Mouse (Mus musculus) thymus, adult 2 months (tissue): Measurements from ENCODE around the gene Fam43b. TPM values are rescaled to one million over a fixed set of nuclear protein-coding genes. Genes with fewer than 3 reads are reported as not detected.

ENCODE experiments used
- DNase-seq: peaks from one replicate; pipeline ENCODE4 v3.0.0; 2021
- H3K27ac ChIP-seq: fragments of 200-500 bp; 2 replicates; pipeline ENCODE4 v1.5.1; 2012; ENCODE audit warnings: low read length, control low read depth; ENCODE audit not compliant: control insufficient read depth, insufficient read depth
- H3K27me3 ChIP-seq: fragments of 200-500 bp; 2 replicates; pipeline ENCODE4 v1.6.1; 2012; ENCODE audit warnings: mild to moderate bottlenecking, low read length, moderate library complexity, mixed read lengths; ENCODE audit not compliant: control insufficient read depth, insufficient read depth
- H3K36me3 ChIP-seq: fragments of 200-500 bp; 2 replicates; pipeline ENCODE4 v1.6.1; 2012; ENCODE audit warnings: mild to moderate bottlenecking, low read length, moderate library complexity; ENCODE audit not compliant: control insufficient read depth, insufficient read depth
- H3K4me1 ChIP-seq: fragments of 200-500 bp; replicated peaks from 2 replicates; pipeline ENCODE4 v1.6.1; 2012; ENCODE audit warnings: low read length; ENCODE audit not compliant: control insufficient read depth, insufficient read depth
- H3K4me3 ChIP-seq: fragments of 200-500 bp; 2 replicates; pipeline ENCODE4 v1.5.1; 2012; ENCODE audit warnings: mild to moderate bottlenecking, low read length, control low read depth, moderate library complexity; ENCODE audit not compliant: control insufficient read depth, insufficient read depth
- CTCF ChIP-seq: fragments of 200-500 bp; IDR thresholded peaks from 2 replicates; pipeline ENCODE4 v1.5.1; 2012; ENCODE audit warnings: mild to moderate bottlenecking, control low read depth, low read length, moderate library complexity, borderline replicate concordance; ENCODE audit not compliant: control insufficient read depth, poor library complexity, insufficient read depth; ENCODE audit errors: extremely low read depth
- POLR2A ChIP-seq: fragments of 200-500 bp; IDR thresholded peaks from 2 replicates; pipeline ENCODE4 v1.6.1; 2012; ENCODE audit warnings: mild to moderate bottlenecking, low read length, control low read depth, moderate library complexity; ENCODE audit not compliant: control insufficient read depth, poor library complexity, insufficient read depth; ENCODE audit errors: extremely low read depth
- WGBS: fragments of 180-500 bp; shearing (Covaris S2); methylation state at CpG from one replicate; pipeline ENCODE4 v1.1.7; 2018; 5-methylcytosine and 5-hydroxymethylcytosine counted together
- polyA plus RNA-seq: library from polyadenylated mRNA; depleted of rRNA; stranded (reverse); fragments of >200 nt; gene quantifications from 2 replicates; pipeline ENCODE4 v1.2.3, GENCODE M21; 2012

Fam43b gene
- polyA plus RNA-seq, 1 experiment: not detected

DNA sequence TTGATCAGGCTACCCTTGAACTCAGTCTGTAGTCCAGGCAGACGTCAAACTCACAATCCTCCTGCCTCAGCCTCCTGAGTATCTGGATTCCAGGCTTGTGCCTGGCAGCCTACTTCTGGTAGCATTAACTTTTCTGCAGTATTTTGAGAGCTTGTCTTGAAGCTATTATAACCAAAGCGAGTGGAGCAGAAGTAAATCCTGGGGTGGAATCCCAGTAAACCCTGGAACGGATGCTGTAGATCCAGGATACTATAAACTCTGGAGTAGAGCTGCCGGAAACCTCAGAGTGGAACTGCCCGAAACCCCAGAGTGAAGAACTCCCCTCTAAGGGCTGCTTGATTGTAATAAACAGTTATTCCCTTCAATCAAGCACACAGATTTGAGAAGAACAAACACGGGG lies 18.8 kb downstream of the Fam43b start:
- TF ChIP-seq POLR2A (no peak), CTCF (no peak)
- 77% methylated on average over 6 of the region's 6 CpGs for WGBS
- no peak for DNase-seq

DNA sequence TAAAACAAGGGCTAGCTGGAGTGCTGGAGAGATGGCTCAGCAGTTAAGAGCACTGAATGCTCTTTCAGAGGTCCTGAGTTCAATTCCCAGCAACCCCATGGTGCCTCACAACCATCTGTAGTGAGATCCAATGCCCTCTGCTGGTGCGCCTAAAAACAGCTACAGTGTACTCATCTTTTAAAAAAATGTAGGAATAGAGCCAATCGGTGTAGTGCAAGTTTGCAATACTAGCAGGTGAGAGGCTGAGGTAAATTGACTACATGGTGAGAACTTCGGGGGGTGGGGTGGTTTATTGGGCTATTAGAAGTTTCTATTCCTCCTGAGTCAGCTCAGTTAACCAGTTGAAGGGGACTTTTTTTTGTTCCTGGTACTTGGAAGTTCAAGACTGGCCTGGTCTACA lies 21.2 kb downstream of the Fam43b start:
- 92% methylated on average over 3 of the region's 3 CpGs for WGBS

More for the DNA sequence above, 18.8 kb downstream of the Fam43b start:
- Histone ChIP-seq H3K4me1 (no peaks in the 10 kb centered on the region), H3K4me3 (no peak overlapping the region), H3K36me3 (no peaks in the 10 kb centered on the region), H3K27ac (no peak overlapping the region), H3K27me3 (no peaks in the 10 kb centered on the region)

DNA sequence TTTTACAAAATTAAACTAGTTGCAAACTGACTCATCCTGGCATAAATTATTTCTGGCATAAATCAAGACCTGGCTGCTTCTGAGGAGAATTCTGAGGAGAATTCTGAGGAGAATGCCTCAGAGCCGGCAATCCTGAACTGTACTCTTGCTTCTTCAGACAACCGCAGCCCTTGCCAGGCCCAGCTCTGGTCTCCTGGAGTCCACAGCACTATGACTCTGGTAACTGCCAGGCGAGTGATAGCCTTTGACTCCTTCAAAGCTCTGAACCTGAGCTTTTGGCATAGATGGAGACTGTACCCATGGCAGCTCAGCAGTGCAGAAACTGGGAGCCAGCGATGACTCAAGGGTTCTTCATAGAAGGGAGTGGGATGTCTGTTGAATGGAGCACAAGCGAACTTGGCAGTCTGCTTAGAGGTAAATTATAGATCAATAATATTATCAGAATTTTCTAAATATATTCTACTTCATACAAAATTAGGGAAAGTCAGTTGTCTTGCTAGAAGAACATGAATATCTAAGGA lies 25.3 kb downstream of the Fam43b start:
- H3K27ac ChIP-seq: no peak overlapping the region
- no peaks in the 10 kb centered on the region for H3K36me3 ChIP-seq
- 95% methylated on average over 5 of the region's 5 CpGs for WGBS
- H3K4me1 ChIP-seq: no peaks in the 10 kb centered on the region
- H3K4me3 ChIP-seq: no peak overlapping the region
- TF ChIP-seq POLR2A: no peak
- no peak for TF ChIP-seq CTCF
- peaks cover 4% of the 10 kb centered on the region; the same call in 1 of the 2 replicates for H3K27me3 ChIP-seq
- no peak for DNase-seq

More for the DNA sequence above, 21.2 kb downstream of the Fam43b start:
- H3K4me3 ChIP-seq: no peak overlapping the region
- no peaks in the 10 kb centered on the region for H3K27me3 ChIP-seq
- no peaks in the 10 kb centered on the region for H3K4me1 ChIP-seq
- H3K27ac ChIP-seq: no peak overlapping the region
- no peak for TF ChIP-seq CTCF
- TF ChIP-seq POLR2A: no peak
- H3K36me3 ChIP-seq: no peaks in the 10 kb centered on the region
- DNase-seq: no peak

DNA sequence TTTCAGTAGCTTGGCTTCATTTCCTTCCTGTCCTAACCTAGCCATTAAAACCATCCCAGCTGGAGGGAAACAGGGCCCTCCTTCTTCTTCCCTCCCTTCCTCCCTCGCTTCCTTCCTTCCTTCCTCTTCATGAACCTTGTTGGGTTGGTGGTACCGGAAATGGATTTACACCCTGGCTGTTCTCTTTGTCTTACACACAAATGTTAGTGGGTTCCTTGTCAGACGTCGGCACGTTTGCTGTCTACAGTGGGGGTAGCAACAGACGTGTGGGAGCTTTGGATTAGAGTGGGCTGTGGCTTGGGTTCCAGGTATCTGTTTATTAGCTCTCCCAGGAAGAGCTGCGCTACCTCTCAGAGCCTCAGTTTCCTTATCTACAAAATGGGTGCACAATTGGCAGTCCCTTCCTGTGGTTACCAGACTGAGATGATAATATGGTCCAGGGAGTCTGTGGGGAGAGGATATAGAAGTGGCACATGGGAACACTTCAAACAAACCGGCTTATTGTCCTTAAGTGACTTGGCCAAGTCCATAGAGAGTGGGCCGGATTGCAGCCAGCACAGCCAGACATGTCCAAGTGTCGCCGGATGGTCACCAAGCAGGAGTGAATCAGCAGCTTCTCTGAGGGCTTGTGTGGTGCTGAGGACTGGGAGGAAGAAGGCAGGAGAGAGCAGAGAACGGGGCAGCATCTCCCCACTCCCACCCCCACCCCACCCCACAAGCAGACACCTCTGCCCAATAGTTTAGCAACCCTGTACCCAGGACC lies 27.6 kb downstream of the Fam43b start:
- WGBS: 41% methylated on average over 12 of the region's 12 CpGs
- H3K36me3 ChIP-seq: no peaks in the 10 kb centered on the region
- H3K27ac ChIP-seq: no peak overlapping the region
- H3K27me3 ChIP-seq: peaks cover 4% of the 10 kb centered on the region; the same call in 1 of the 2 replicates
- no peak for DNase-seq
- H3K4me3 ChIP-seq: no peak overlapping the region
- TF ChIP-seq POLR2A (no peak), CTCF (no peak)
- no peaks in the 10 kb centered on the region for H3K4me1 ChIP-seq

DNA sequence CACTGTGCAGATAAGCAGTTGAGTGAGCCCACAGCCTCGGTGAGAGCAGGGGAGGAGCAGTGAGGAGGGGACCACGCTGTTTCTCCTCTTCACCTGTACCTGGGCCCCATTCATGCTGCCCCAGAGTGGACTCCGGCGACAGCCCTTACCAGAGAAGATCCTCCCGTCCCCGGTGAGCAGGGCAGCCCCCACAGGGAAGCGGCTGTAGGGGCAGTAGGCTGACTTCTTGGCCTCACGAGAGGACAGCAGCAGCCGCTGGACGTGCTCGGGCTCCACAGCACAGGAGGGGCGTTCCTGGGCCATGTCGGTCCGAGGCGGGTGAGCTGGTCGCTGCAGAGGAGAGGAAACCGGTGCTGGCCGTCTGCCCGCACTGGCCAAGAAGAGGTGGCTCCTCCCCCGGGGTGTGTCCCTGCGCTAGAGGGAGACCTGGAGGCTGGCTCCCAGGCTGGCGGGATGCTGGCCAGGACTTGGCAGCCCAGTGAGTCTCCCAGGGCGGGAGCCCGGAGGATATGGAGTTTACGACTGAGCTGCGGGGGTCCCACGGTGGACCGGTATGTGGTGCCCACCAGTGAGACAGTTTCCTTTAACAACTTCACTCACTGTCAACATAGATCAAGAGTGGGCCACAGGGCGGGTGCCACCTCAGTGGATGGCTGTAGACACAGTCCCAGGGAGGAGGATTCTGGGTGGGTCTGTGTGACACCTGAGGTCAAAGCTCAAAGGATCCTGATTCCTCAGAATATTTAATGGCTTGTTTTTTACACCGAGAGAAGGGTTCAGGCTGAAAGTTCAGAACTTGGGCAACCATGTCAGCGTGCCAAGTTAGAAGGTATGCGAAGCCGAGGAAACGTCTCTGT lies 28.5 kb downstream of the Fam43b start, which contains the start of gene Cda:
Cda (minus strand) TSS at position 352 of the 857 bp plus-strand sequence.
- Histone ChIP-seq H3K4me1 (no peaks in the 10 kb centered on the region), H3K27ac (no peak within 1 kb of the TSS), H3K27me3 (peaks cover 4% of the 10 kb centered on the region; the same call in 1 of the 2 replicates), H3K4me3 (no peak within 1 kb of the TSS), H3K36me3 (no peaks in the 10 kb centered on the region)
- DNase-seq: no peak
- no peak for TF ChIP-seq POLR2A
- no peak for TF ChIP-seq CTCF
- WGBS: 5% methylated on average over 34 of the region's 34 CpGs

DNA sequence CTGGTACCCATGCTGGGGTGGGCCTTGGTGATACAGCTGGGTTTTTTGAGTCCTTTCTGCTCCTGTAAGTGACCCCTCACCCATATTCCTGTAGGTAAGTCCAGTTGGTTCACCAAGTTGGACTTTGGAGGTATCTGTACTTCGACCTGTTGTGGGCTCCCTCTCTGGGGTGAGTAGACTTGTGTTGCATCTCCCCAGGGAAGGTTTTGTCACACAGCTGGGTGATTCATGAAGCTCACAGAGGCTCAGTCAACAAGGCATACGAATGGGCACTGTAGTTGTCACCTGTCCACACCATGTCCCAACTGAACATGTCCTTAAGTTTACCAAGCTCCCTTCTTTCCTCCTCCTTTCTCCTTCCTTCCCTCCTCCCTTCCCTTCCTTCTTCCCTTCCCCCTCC lies 29.8 kb downstream of the Fam43b start:
- TF ChIP-seq CTCF (no peak), POLR2A (no peak)
- Histone ChIP-seq H3K4me3 (no peak overlapping the region), H3K36me3 (no peaks in the 10 kb centered on the region), H3K27me3 (peaks cover 4% of the 10 kb centered on the region; the same call in 1 of the 2 replicates), H3K27ac (no peak overlapping the region), H3K4me1 (no peaks in the 10 kb centered on the region)
- DNase-seq: no peak
- WGBS: 75% methylated on average over 2 of the region's 2 CpGs
